Mouse (Mus musculus) liver, adult 2 months (tissue): ENCODE data around the gene Itgb5. TPM values are rescaled to one million over a fixed set of nuclear protein-coding genes. Genes with fewer than 3 reads are reported as not detected.

Experiments used
- DNase-seq: peaks from one replicate; pipeline ENCODE4 v3.0.0-alpha.2; 2011; ENCODE audit warnings: low read depth, low spot score; ENCODE audit errors: extremely low read depth
- H3K27ac ChIP-seq: fragments of 200-500 bp; replicated peaks from 2 replicates; pipeline ENCODE4 v1.5.1; 2012; ENCODE audit warnings: low read depth, mild to moderate bottlenecking, control low read depth, inconsistent platforms, low read length; ENCODE audit not compliant: insufficient read depth
- H3K27me3 ChIP-seq: fragments of 200-500 bp; 2 replicates; pipeline ENCODE4 v1.6.1; 2012; ENCODE audit warnings: mild to moderate bottlenecking, moderate library complexity, low read length, inconsistent platforms; ENCODE audit not compliant: control insufficient read depth, insufficient read depth
- H3K36me3 ChIP-seq: fragments of 200-500 bp; 2 replicates; pipeline ENCODE4 v1.6.1; 2012; ENCODE audit warnings: low read length, inconsistent platforms; ENCODE audit not compliant: control insufficient read depth, insufficient read depth
- H3K4me1 ChIP-seq: fragments of 200-500 bp; 2 replicates; pipeline ENCODE4 v1.6.1; 2011; ENCODE audit warnings: low read length; ENCODE audit not compliant: control insufficient read depth, insufficient read depth
- H3K4me3 ChIP-seq: fragments of 200-500 bp; 2 replicates; pipeline ENCODE4 v1.5.1; 2011; ENCODE audit warnings: low read depth, mild to moderate bottlenecking, control low read depth, low read length, moderate library complexity; ENCODE audit not compliant: insufficient read depth
- H3K79me2 ChIP-seq: fragments of 200-500 bp; 2 replicates; pipeline ENCODE4 v1.6.1; 2012; ENCODE audit warnings: inconsistent platforms, mild to moderate bottlenecking, low read length, moderate library complexity; ENCODE audit not compliant: control insufficient read depth, insufficient read depth
- H3K9ac ChIP-seq: fragments of 200-500 bp; 2 replicates; pipeline ENCODE4 v1.6.1; 2012; ENCODE audit warnings: low read depth, mild to moderate bottlenecking, control low read depth, inconsistent platforms, low read length
- CTCF ChIP-seq: fragments of 200-500 bp; IDR thresholded peaks from 2 replicates; pipeline ENCODE4 v1.5.1; 2011; ENCODE audit warnings: low read depth, low read length, control low read depth
- POLR2A ChIP-seq: fragments of 200-500 bp; IDR thresholded peaks from 2 replicates; pipeline ENCODE4 v1.6.1; 2011; ENCODE audit warnings: low read length, control low read depth; ENCODE audit not compliant: insufficient read depth; ENCODE audit errors: extremely low read depth
- WGBS: fragments of 180-500 bp; shearing (Covaris S2); methylation state at CpG from one replicate; pipeline ENCODE4 v1.1.7; 2018; 5-methylcytosine and 5-hydroxymethylcytosine counted together
- polyA plus RNA-seq: library from polyadenylated mRNA; depleted of rRNA; stranded (reverse); fragments of >200 nt; gene quantifications from 2 replicates; pipeline ENCODE4 v1.2.3, GENCODE M21; 2012
- total RNA-seq: library from RNA; depleted of rRNA; stranded (reverse); fragments of >200 nt; gene quantifications from 2 replicates; pipeline ENCODE4 v1.2.3, GENCODE M21; 2014

Gene Itgb5
- total and polyA plus RNA-seq, 2 experiments, result 36.1 to 54.6 TPM

GRCm38 (mm10) chr16:33829842-33830511, 512 bp downstream of the Itgb5 start:
- peak overlapping the region; percentile 90 for H3K9ac ChIP-seq
- H3K27me3 ChIP-seq, result no peaks in the 10 kb centered on the region
- peaks cover 13% of the 10 kb centered on the region for H3K4me1 ChIP-seq
- peak overlapping the region; percentile 99 for H3K27ac ChIP-seq
- peak; percentile 59 for DNase-seq
- H3K4me3 ChIP-seq, result peak overlapping the region; percentile 86
- H3K36me3 ChIP-seq, result no peaks in the 10 kb centered on the region
- under 1% methylated on average over 76 of the region's 76 CpGs for WGBS
- TF ChIP-seq CTCF, result no peak
- TF ChIP-seq POLR2A, result 0 out of 2 replicates have a peak, but pooled peaks have one; percentile 23
- H3K79me2 ChIP-seq, result peaks cover 6% of the 10 kb centered on the region; the same call in 1 of the 2 replicates

GRCm38 (mm10) chr16:33830512-33831105, 1.1 kb downstream of the Itgb5 start:
- peak; percentile 17 for DNase-seq
- Histone ChIP-seq H3K9ac (peak overlapping the region; percentile 90), H3K27me3 (no peaks in the 10 kb centered on the region), H3K27ac (peak overlapping the region; percentile 99; the same call in 1 of the 2 replicates), H3K36me3 (no peaks in the 10 kb centered on the region), H3K4me3 (peak overlapping the region; percentile 86), H3K4me1 (peaks cover 14% of the 10 kb centered on the region), H3K79me2 (peaks cover 11% of the 10 kb centered on the region; the same call in 1 of the 2 replicates)
- WGBS, result 12% methylated on average over 18 of the region's 18 CpGs
- TF ChIP-seq CTCF, result no peak
- no peak for TF ChIP-seq POLR2A

- H3K79me2 ChIP-seq, result peaks cover 11% of the 10 kb centered on the region; the same call in 1 of the 2 replicates
- no peak for TF ChIP-seq POLR2A
- no peak for TF ChIP-seq CTCF
- H3K36me3 ChIP-seq, result no peaks in the 10 kb centered on the region
- no peak overlapping the region for H3K9ac ChIP-seq
- peaks cover 25% of the 10 kb centered on the region for H3K4me1 ChIP-seq
- H3K4me3 ChIP-seq, result no peak overlapping the region
- no peaks in the 10 kb centered on the region for H3K27me3 ChIP-seq
- no peak for DNase-seq
- no peak overlapping the region for H3K27ac ChIP-seq
- WGBS, result 73% methylated on average over 6 of the region's 6 CpGs
These were observed 2.6 kb downstream of the Itgb5 start for GRCm38 (mm10) chr16:33832057-33832456.

GRCm38 (mm10) chr16:33832728-33833428, 3.4 kb downstream of the Itgb5 start:
- Histone ChIP-seq H3K27me3 (no peaks in the 10 kb centered on the region), H3K9ac (no peak overlapping the region), H3K4me3 (peak overlapping the region; percentile 1; the same call in 1 of the 2 replicates), H3K4me1 (peaks cover 31% of the 10 kb centered on the region), H3K27ac (no peak overlapping the region), H3K36me3 (no peaks in the 10 kb centered on the region), H3K79me2 (peaks cover 11% of the 10 kb centered on the region; the same call in 1 of the 2 replicates)
- WGBS, result 19% methylated on average over 21 of the region's 21 CpGs
- no peak for TF ChIP-seq POLR2A
- TF ChIP-seq CTCF, result no peak
- peak; percentile 27 for DNase-seq

GRCm38 (mm10) chr16:33833429-33833753, 3.9 kb downstream of the Itgb5 start:
- DNase-seq, result no peak
- WGBS, result 20% methylated on average over 5 of the region's 5 CpGs
- no peaks in the 10 kb centered on the region for H3K27me3 ChIP-seq
- H3K4me1 ChIP-seq, result peaks cover 34% of the 10 kb centered on the region
- no peak overlapping the region for H3K9ac ChIP-seq
- peaks cover 15% of the 10 kb centered on the region; the same call in 1 of the 2 replicates for H3K79me2 ChIP-seq
- no peak overlapping the region for H3K27ac ChIP-seq
- H3K4me3 ChIP-seq, result no peak overlapping the region
- no peaks in the 10 kb centered on the region for H3K36me3 ChIP-seq
- TF ChIP-seq CTCF, result no peak
- TF ChIP-seq POLR2A, result no peak
